Mouse (Mus musculus) testis, adult 10 weeks (tissue): ENCODE measurements around the gene Zfp384. TPM values are rescaled to one million over a fixed set of nuclear protein-coding genes. Genes with fewer than 3 reads are reported as not detected.

Experiments
- polyA plus RNA-seq: library from polyadenylated mRNA; stranded (reverse); fragments of 350-450 nt; fragmentation: Illumina TruSeq; extraction: RNeasy Lipid Tissue Mini Kit (QIAGEN cat#74804); gene quantifications from one replicate; pipeline ENCODE4 v1.2.3, GENCODE M21; 2014; ENCODE audit warnings: low read depth, low replicate concordance

Gene Zfp384
- polyA plus RNA-seq = 25.2 TPM

GRCm38 (mm10) chr6:125009129-125009180, at the start of gene Zfp384:
TSS of gene Zfp384 (plus strand) at chr6:125009145.

GRCm38 (mm10) chr6:124965088-124965719, 43.7 kb upstream of the Zfp384 start, which contains the start of gene Cops7a:
TSS of gene Cops7a (minus strand) at chr6:124965538.

GRCm38 (mm10) chr6:124996551-124997501, 12.1 kb upstream of the Zfp384 start, which contains the start of gene Pianp:
TSS of gene Pianp (plus strand) at chr6:124996694.

GRCm38 (mm10) chr6:125039533-125040153, 30.7 kb downstream of the Zfp384 start, which contains the start of gene Ing4:
TSS of gene Ing4 (plus strand) at chr6:125039760.

GRCm38 (mm10) chr6:125049678-125050077, 40.7 kb downstream of the Zfp384 start, which contains the start of gene Acrbp:
TSS of gene Acrbp (plus strand) at chr6:125049689.

GRCm38 (mm10) chr6:125067571-125067995, 58.6 kb downstream of the Zfp384 start, which contains the start of gene Lpar5:
TSS of gene Lpar5 (plus strand) at chr6:125067920.

Other genes starting within 250 kb of the Zfp384 start
- 0.08 TPM for gene Eno2, start 239.5 kb upstream of the Zfp384 start, polyA plus RNA-seq
- 112 TPM for gene Lrrc23, start 229.4 kb upstream of the Zfp384 start, polyA plus RNA-seq
- 0.45 TPM for gene Spsb2, start 200.5 kb upstream of the Zfp384 start, polyA plus RNA-seq
- gene Tpi1, start 194.8 kb upstream of the Zfp384 start, polyA plus RNA-seq = 41.8 TPM
- 18.4 TPM for gene Usp5, start 179.7 kb upstream of the Zfp384 start, polyA plus RNA-seq
- gene Cdca3, start 179.6 kb upstream of the Zfp384 start, polyA plus RNA-seq = 62.1 TPM
- gene Gnb3, start 168.9 kb upstream of the Zfp384 start, polyA plus RNA-seq = not detected
- not detected for gene P3h3, start 151.4 kb upstream of the Zfp384 start, polyA plus RNA-seq
- gene Gpr162, start 145.2 kb upstream of the Zfp384 start, polyA plus RNA-seq = 0.39 TPM
- 0.28 TPM for gene Cd4, start 120.9 kb upstream of the Zfp384 start, polyA plus RNA-seq
- not detected for gene Lag3, start 97.4 kb upstream of the Zfp384 start, polyA plus RNA-seq
- 19.0 TPM for gene Ptms, start 89.0 kb upstream of the Zfp384 start, polyA plus RNA-seq
- 2.7 TPM for gene Mlf2, start 77.8 kb upstream of the Zfp384 start, polyA plus RNA-seq
- 36.9 TPM for gene Cops7a, start 43.6 kb upstream of the Zfp384 start, polyA plus RNA-seq
- gene Pianp, start 12.5 kb upstream of the Zfp384 start, polyA plus RNA-seq = not detected
- 3.7 TPM for gene Ing4, start 30.6 kb downstream of the Zfp384 start, polyA plus RNA-seq
- 113 TPM for gene Acrbp, start 40.5 kb downstream of the Zfp384 start, polyA plus RNA-seq
- gene Lpar5, start 58.8 kb downstream of the Zfp384 start, polyA plus RNA-seq = not detected
- 85.2 TPM for gene Chd4, start 86.8 kb downstream of the Zfp384 start, polyA plus RNA-seq
- 3.4 TPM for gene Nop2, start 122.8 kb downstream of the Zfp384 start, polyA plus RNA-seq
- gene Iffo1, start 136.1 kb downstream of the Zfp384 start, polyA plus RNA-seq = 9.8 TPM
- gene Gapdh, start 157.3 kb downstream of the Zfp384 start, polyA plus RNA-seq = 17.5 TPM
- gene Ncapd2, start 182.6 kb downstream of the Zfp384 start, polyA plus RNA-seq = 20.1 TPM
- gene Mrpl51, start 182.7 kb downstream of the Zfp384 start, polyA plus RNA-seq = 192 TPM
- gene Vamp1, start 206.4 kb downstream of the Zfp384 start, polyA plus RNA-seq = 5.9 TPM
- 0.94 TPM for gene Tapbpl, start 222.7 kb downstream of the Zfp384 start, polyA plus RNA-seq
- not detected for gene Cd27, start 227.9 kb downstream of the Zfp384 start, polyA plus RNA-seq